Mouse (Mus musculus): ENCODE measurements around the gene Mbd6. TPM values are rescaled to one million over a fixed set of nuclear protein-coding genes. Genes with fewer than 3 reads are reported as not detected.

Gene Mbd6
- polyA plus RNA-seq, 1 experiment from 2014 or later, result 5.7 TPM

DNA sequence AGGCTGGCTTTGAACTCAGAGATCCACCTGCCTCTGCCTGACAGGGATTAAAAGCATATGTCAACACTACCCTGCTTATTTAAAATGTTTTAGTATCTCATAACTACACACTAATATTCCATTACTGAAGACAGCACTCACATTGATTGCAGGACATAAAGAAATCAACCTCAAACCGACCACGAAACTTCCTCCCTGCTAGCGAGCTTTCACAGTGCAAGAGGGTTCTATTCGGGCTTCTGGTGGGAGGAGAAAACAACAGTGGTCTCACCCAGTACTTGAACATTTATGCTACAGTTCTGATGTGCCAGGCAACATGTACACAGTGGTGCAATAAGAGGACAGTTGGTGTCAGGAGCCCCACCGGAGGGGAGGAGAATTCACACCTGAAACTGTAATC is 38.0 kb downstream of the Mbd6 start:
- H3K27ac ChIP-seq (ENCODE audit: low read length), result no peak overlapping the region
- 26% methylated on average over 5 of the region's 5 CpGs for WGBS (ENCODE audit: insufficient replicate concordance)
- no peak for ATAC-seq (ENCODE audit: low read depth)
- H3K36me3 ChIP-seq (ENCODE audit: control insufficient read depth, insufficient read depth), result no peaks in the 10 kb centered on the region
- H3K9me3 ChIP-seq (replicated peaks; ENCODE audit: control insufficient read depth, low read length), result no peaks in the 10 kb centered on the region
- no peak overlapping the region for H3K4me3 ChIP-seq (ENCODE audit: low read depth, low read length)
- H3K4me1 ChIP-seq (ENCODE audit: control insufficient read depth, low read depth, low read length), result no peaks in the 10 kb centered on the region
- H3K4me2 ChIP-seq (ENCODE audit: low read depth, low read length), result no peak overlapping the region
- peaks cover 8% of the 10 kb centered on the region; the same call in 1 of the 2 replicates for H3K27me3 ChIP-seq (ENCODE audit: control insufficient read depth, insufficient read depth, low read depth, low read length)
- H3K9ac ChIP-seq (ENCODE audit: low read depth, low read length), result no peak overlapping the region

DNA sequence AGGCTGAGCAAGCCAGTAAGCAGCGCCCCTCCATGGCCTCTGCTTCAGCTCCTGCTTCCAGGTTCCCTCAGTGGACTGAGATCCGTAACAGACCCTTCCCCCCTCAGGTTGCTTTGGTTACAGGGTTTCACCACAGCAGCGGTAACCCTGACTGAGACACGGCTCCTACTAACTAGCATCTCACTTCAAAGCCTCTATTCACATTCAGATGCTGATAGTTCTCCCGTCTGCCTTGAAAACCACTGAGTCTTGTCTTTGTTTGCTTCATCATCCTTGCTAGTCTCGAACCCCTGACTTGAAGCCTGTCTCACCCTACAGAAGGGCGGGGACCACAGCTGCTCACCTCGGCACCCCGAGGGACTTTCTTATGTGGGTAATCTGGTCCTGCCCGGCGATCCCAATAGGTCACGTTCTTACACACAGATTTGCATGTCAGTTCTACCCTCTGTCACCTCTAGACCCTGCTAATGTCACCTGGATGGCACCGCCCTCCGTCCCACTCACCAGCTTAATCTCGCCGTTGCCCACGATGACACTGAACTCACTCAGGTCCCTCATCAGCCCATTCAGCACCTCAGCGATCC is 50.5 kb downstream of the Mbd6 start:
- Histone ChIP-seq H3K9me3 (replicated peaks; ENCODE audit: control insufficient read depth, low read length) (no peaks in the 10 kb centered on the region), H3K4me2 (ENCODE audit: low read depth, low read length) (no peak overlapping the region), H3K27ac (ENCODE audit: low read length) (no peak overlapping the region), H3K27me3 (ENCODE audit: control insufficient read depth, insufficient read depth, low read depth, low read length) (peaks cover 23% of the 10 kb centered on the region), H3K36me3 (ENCODE audit: control insufficient read depth, insufficient read depth) (no peaks in the 10 kb centered on the region), H3K9ac (ENCODE audit: low read depth, low read length) (no peak overlapping the region), H3K4me3 (ENCODE audit: low read depth, low read length) (no peak overlapping the region), H3K4me1 (ENCODE audit: control insufficient read depth, low read depth, low read length) (no peaks in the 10 kb centered on the region)
- ATAC-seq (ENCODE audit: low read depth), result no peak
- 56% methylated on average over 18 of the region's 18 CpGs for WGBS (ENCODE audit: insufficient replicate concordance)

DNA sequence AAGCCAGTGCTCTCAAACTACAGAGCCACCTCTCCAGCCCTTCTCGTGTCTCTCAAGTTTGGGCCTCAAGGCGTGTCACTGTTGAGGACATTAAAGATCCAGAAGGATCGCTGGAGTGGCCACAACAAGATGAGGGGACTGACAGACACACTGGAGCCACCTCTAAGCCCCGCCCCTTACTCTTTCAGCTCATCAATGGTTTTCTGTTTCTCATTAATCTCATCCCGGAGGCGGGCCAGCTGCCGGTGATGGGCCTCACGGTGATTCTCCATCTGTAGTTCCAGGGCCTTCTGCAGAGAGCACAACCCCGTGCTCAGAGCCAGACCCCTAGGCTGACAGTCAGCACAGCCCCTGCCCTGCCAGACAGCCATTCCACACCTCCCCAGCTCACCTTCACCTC is 52.3 kb downstream of the Mbd6 start:
- peaks cover 20% of the 10 kb centered on the region for H3K27me3 ChIP-seq (ENCODE audit: control insufficient read depth, insufficient read depth, low read depth, low read length)
- H3K4me1 ChIP-seq (ENCODE audit: control insufficient read depth, low read depth, low read length), result no peaks in the 10 kb centered on the region
- H3K27ac ChIP-seq (ENCODE audit: low read length), result no peak overlapping the region
- H3K9me3 ChIP-seq (replicated peaks; ENCODE audit: control insufficient read depth, low read length), result no peaks in the 10 kb centered on the region
- 57% methylated on average over 9 of the region's 9 CpGs for WGBS (ENCODE audit: insufficient replicate concordance)
- no peaks in the 10 kb centered on the region for H3K36me3 ChIP-seq (ENCODE audit: control insufficient read depth, insufficient read depth)
- no peak for ATAC-seq (ENCODE audit: low read depth)
- no peak overlapping the region for H3K4me3 ChIP-seq (ENCODE audit: low read depth, low read length)
- H3K4me2 ChIP-seq (ENCODE audit: low read depth, low read length), result no peak overlapping the region
- no peak overlapping the region for H3K9ac ChIP-seq (ENCODE audit: low read depth, low read length)

DNA sequence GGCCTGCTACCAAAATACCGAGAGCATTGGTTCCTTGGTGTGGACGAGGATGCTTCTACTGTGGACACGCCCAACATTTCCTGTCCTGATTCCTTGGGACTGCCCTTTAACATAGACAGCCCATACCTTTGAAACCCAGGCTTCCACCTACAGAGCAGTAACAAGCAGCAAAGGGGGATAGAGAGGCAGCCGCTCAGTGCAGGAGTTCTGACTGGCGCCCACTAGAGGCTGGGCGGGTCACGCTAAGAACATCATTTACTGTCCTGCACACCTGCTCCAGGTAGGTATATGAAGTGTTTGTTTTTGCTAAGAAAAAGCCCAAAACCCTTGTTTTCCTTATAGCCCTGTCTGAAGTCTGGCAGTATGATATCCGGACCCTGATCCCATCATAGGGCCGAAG is 55.7 kb downstream of the Mbd6 start:
- 73% methylated on average over 9 of the region's 9 CpGs for WGBS (ENCODE audit: insufficient replicate concordance)
- Histone ChIP-seq H3K27ac (ENCODE audit: low read length) (no peak overlapping the region), H3K9me3 (replicated peaks; ENCODE audit: control insufficient read depth, low read length) (no peaks in the 10 kb centered on the region), H3K9ac (ENCODE audit: low read depth, low read length) (no peak overlapping the region), H3K27me3 (ENCODE audit: control insufficient read depth, insufficient read depth, low read depth, low read length) (peaks cover 14% of the 10 kb centered on the region), H3K36me3 (ENCODE audit: control insufficient read depth, insufficient read depth) (no peaks in the 10 kb centered on the region), H3K4me3 (ENCODE audit: low read depth, low read length) (no peak overlapping the region), H3K4me2 (ENCODE audit: low read depth, low read length) (no peak overlapping the region), H3K4me1 (ENCODE audit: control insufficient read depth, low read depth, low read length) (no peaks in the 10 kb centered on the region; the same call in none of the 2 replicates)
- no peak for ATAC-seq (ENCODE audit: low read depth)

Other genes with a start within 250 kb of the Mbd6 start
- gene Mettl1, start 247.6 kb downstream of the Mbd6 start, polyA plus RNA-seq (2015; fragmentation: Nextera tagmentation; extraction: Ambion mirVana), result 13.4 and 13.5 TPM in 2 replicates
- 0.09 and 0.21 TPM in 2 replicates for gene Eef1akmt3, start 247.5 kb downstream of the Mbd6 start, polyA plus RNA-seq (2015; fragmentation: Nextera tagmentation; extraction: Ambion mirVana)
- gene Cyp27b1, start 240.8 kb downstream of the Mbd6 start, polyA plus RNA-seq (2015; fragmentation: Nextera tagmentation; extraction: Ambion mirVana), result 0.04 TPM in 1 of 2 replicates, not detected in the other
- not detected in 2 replicates for gene March9, start 228.8 kb downstream of the Mbd6 start, polyA plus RNA-seq (2015; fragmentation: Nextera tagmentation; extraction: Ambion mirVana)
- 293 and 317 TPM in 2 replicates for gene Cdk4, start 225.5 kb downstream of the Mbd6 start, polyA plus RNA-seq (2015; fragmentation: Nextera tagmentation; extraction: Ambion mirVana)
- gene Tspan31, start 218.8 kb downstream of the Mbd6 start, polyA plus RNA-seq (2015; fragmentation: Nextera tagmentation; extraction: Ambion mirVana), result 87.4 and 96.7 TPM in 2 replicates
- gene Agap2, start 213.7 kb downstream of the Mbd6 start, polyA plus RNA-seq (2015; fragmentation: Nextera tagmentation; extraction: Ambion mirVana), result 0.71 and 1.2 TPM in 2 replicates
- gene Os9, start 167.9 kb downstream of the Mbd6 start, polyA plus RNA-seq (2015; fragmentation: Nextera tagmentation; extraction: Ambion mirVana), result 58.9 and 65.6 TPM in 2 replicates
- 18.7 and 24.3 TPM in 2 replicates for gene B4galnt1, start 123.8 kb downstream of the Mbd6 start, polyA plus RNA-seq (2015; fragmentation: Nextera tagmentation; extraction: Ambion mirVana)
- 2.2 and 2.7 TPM in 2 replicates for gene Slc26a10, start 108.4 kb downstream of the Mbd6 start, polyA plus RNA-seq (2015; fragmentation: Nextera tagmentation; extraction: Ambion mirVana)
- gene Arhgef25, start 98.9 kb downstream of the Mbd6 start, polyA plus RNA-seq (2015; fragmentation: Nextera tagmentation; extraction: Ambion mirVana), result 4.8 and 5.7 TPM in 2 replicates
- 13.4 and 14.8 TPM in 2 replicates for gene Dtx3, start 93.3 kb downstream of the Mbd6 start, polyA plus RNA-seq (2015; fragmentation: Nextera tagmentation; extraction: Ambion mirVana)
- gene Pip4k2c, start 77.4 kb downstream of the Mbd6 start, polyA plus RNA-seq (2015; fragmentation: Nextera tagmentation; extraction: Ambion mirVana), result 39.1 and 40.1 TPM in 2 replicates
- 0.09 and 0.11 TPM in 2 replicates for gene Kif5a, start 25.7 kb downstream of the Mbd6 start, polyA plus RNA-seq (2015; fragmentation: Nextera tagmentation; extraction: Ambion mirVana)
- gene Dctn2, start 22.6 kb downstream of the Mbd6 start, polyA plus RNA-seq (2015; fragmentation: Nextera tagmentation; extraction: Ambion mirVana), result 65.9 TPM in 2 replicates
- 100 and 109 TPM in 2 replicates for gene Mars, start 22.8 kb upstream of the Mbd6 start, polyA plus RNA-seq (2015; fragmentation: Nextera tagmentation; extraction: Ambion mirVana)
- 12.2 and 13.2 TPM in 2 replicates for gene Arhgap9, start 32.9 kb upstream of the Mbd6 start, polyA plus RNA-seq (2015; fragmentation: Nextera tagmentation; extraction: Ambion mirVana)
- gene Gli1, start 53.0 kb upstream of the Mbd6 start, polyA plus RNA-seq (2015; fragmentation: Nextera tagmentation; extraction: Ambion mirVana), result 0.15 and 0.21 TPM in 2 replicates
- 0.78 and 0.99 TPM in 2 replicates for gene Inhbe, start 65.4 kb upstream of the Mbd6 start, polyA plus RNA-seq (2015; fragmentation: Nextera tagmentation; extraction: Ambion mirVana)
- gene Inhbc, start 81.4 kb upstream of the Mbd6 start, polyA plus RNA-seq (2015; fragmentation: Nextera tagmentation; extraction: Ambion mirVana), result 4.3 and 5.9 TPM in 2 replicates
- gene R3hdm2, start 91.3 kb upstream of the Mbd6 start, polyA plus RNA-seq (2015; fragmentation: Nextera tagmentation; extraction: Ambion mirVana), result 10.2 and 13.3 TPM in 2 replicates
- 0.59 and 0.65 TPM in 2 replicates for gene Stac3, start 212.7 kb upstream of the Mbd6 start, polyA plus RNA-seq (2015; fragmentation: Nextera tagmentation; extraction: Ambion mirVana)
- 62.5 and 67.9 TPM in 2 replicates for gene Ndufa4l2, start 225.9 kb upstream of the Mbd6 start, polyA plus RNA-seq (2015; fragmentation: Nextera tagmentation; extraction: Ambion mirVana)
- gene Shmt2, start 233.4 kb upstream of the Mbd6 start, polyA plus RNA-seq (2015; fragmentation: Nextera tagmentation; extraction: Ambion mirVana), result 180 and 183 TPM in 2 replicates
- 0.14 TPM in 1 of 2 replicates, not detected in the other for gene Nxph4, start 245.5 kb upstream of the Mbd6 start, polyA plus RNA-seq (2015; fragmentation: Nextera tagmentation; extraction: Ambion mirVana)

Data from liver, embryonic 16.5 days (tissue).